Comparison of ENCODE assay signal across 18 mouse cellular contexts in the genomic region with DNA sequence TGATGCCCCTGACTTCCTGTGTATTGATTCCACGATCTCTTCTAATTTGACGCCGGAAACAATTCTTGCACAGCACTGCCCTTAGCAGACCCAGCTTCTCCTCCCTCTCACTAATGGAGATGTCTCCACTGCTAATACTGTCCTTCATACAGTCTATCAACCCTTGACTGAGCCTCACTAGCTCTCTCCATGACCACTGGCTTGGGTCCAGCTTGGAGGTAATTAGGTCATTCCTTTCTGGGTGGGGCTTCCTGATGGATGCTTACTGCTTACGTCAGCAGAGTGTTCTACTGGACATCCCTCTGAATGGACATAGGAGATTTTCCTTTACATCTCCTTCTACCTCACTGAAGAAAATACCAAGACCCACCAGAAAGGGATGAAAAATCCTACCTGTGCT.
"Had no signal": no experiment of that assay in that cellular context is flagged by ENCODE, and none has a peak within 500 bp of the region (broad histone marks: within the 10 kb centered on the region; RNA-seq: fewer than 3 reads in every experiment).

No protein-coding gene starts in this region.

- H3K9me3 ChIP-seq: liver, embryonic 13.5 days; liver, embryonic 15.5 days; lung, embryonic 15.5 days; megakaryocyte, embryonic 14.5 days; midbrain, embryonic 13.5 days; neural tube, embryonic 12.5 days; stomach, embryonic 15.5 days had no signal

- H3K9ac ChIP-seq: liver, embryonic 13.5 days; liver, embryonic 15.5 days; liver, postnatal 0 days; lung, embryonic 15.5 days; midbrain, embryonic 13.5 days; midbrain, embryonic 15.5 days; neural tube, embryonic 12.5 days; stomach, embryonic 15.5 days had no signal

- ATAC-seq: liver, postnatal 0 days; midbrain, embryonic 13.5 days; midbrain, embryonic 15.5 days had no signal

- H3K4me2 ChIP-seq: liver, embryonic 13.5 days; liver, embryonic 15.5 days; lung, embryonic 15.5 days; midbrain, embryonic 11.5 days; midbrain, embryonic 13.5 days; midbrain, embryonic 15.5 days; neural tube, embryonic 12.5 days; stomach, embryonic 15.5 days had no signal

- H3K4me1 ChIP-seq: liver, embryonic 13.5 days; liver, embryonic 15.5 days; lung, embryonic 15.5 days; megakaryocyte, embryonic 14.5 days; midbrain, embryonic 15.5 days; neural tube, embryonic 12.5 days; stomach, embryonic 15.5 days had no signal

- H3K36me3 ChIP-seq: liver, embryonic 13.5 days; liver, embryonic 15.5 days; lung, embryonic 15.5 days; midbrain, embryonic 13.5 days; midbrain, embryonic 15.5 days; neural tube, embryonic 12.5 days; stomach, embryonic 15.5 days had no signal

- DNase-seq: liver, embryonic 13.5 days; liver, postnatal 0 days; lung, adult 2 months; lung, postnatal 10 days; right cerebral cortex, postnatal 14 days; thymus, adult 2 months; thymus, postnatal 25 days; thymus, postnatal 4 days had no signal

- H3K27ac ChIP-seq: liver, embryonic 13.5 days; liver, embryonic 15.5 days; lung, embryonic 15.5 days; macrophage; midbrain, embryonic 13.5 days; midbrain, embryonic 15.5 days; neural tube, embryonic 12.5 days; stomach, embryonic 15.5 days; stomach, postnatal 0 days had no signal

- H3K4me3 ChIP-seq: liver, embryonic 13.5 days; liver, embryonic 15.5 days; lung, embryonic 15.5 days; megakaryocyte, embryonic 14.5 days; midbrain, embryonic 13.5 days; midbrain, embryonic 15.5 days; neural tube, embryonic 12.5 days; stomach, embryonic 15.5 days had no signal

- H3K27me3 ChIP-seq: liver, embryonic 13.5 days; liver, embryonic 15.5 days; lung, embryonic 15.5 days; midbrain, embryonic 13.5 days; midbrain, embryonic 15.5 days; neural tube, embryonic 12.5 days; stomach, embryonic 15.5 days had no signal
